ENCODE assay signal across 8 mouse cellular contexts in the genomic region with DNA sequence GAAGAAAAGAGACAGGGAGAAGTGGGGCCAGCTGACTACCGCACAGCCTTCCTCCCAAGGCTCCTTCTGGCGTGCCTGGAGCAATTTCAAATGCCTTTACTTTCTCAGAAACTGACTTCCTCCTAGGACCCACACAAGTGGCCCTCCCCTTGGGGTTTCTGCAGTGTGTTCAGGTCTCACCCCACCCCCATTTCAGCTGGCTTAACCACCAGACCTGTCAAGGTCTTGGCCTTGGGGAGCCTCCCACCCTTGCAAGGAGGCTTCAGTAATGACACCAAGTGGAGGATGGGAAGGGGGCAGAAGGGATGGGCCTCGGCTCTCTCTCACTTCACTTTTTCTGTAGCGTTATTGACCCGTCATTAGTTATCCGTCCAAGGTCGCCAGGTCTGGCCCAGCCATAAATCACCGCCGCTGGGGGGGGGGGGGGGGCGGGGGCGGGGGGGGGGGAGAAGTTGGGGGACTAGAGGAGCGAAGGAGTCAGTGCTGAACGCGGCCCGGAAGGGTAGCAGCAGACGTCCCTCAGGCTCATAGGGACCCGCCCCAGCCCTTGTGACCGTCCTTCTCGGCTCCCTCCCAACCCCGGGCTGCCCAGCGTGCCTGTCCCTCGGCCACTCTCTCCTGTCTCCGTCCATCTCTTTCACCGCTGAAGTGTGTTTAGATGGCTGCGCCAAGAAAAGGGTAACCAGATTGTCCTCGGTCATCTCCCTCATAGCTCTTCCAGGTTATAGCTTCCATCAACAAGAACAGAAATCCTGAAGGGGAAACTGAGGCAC. TPM values are rescaled to one million over a fixed set of nuclear protein-coding genes. Genes with fewer than 3 reads are reported as not detected.
A peak's percentile ranks its signal among the peaks of the same experiment; 100 is the strongest.
DNase-seq lines count a peak whose midpoint lies in the region; ATAC-seq lines count a peak whose summit lies in the region.

No protein-coding gene starts in this region.

- H3K36me3 ChIP-seq in kidney, embryonic 16.5 days (ENCODE audit: insufficient read depth, low read length) = no peaks in the 10 kb centered on the region
- H3K36me3 ChIP-seq in heart, embryonic 12.5 days = no peaks in the 10 kb centered on the region
- no peaks in the 10 kb centered on the region for H3K36me3 ChIP-seq in liver, embryonic 11.5 days (ENCODE audit: control insufficient read depth, insufficient read depth, low read length)
- no peaks in the 10 kb centered on the region for H3K36me3 ChIP-seq in neural tube, embryonic 11.5 days (ENCODE audit: control insufficient read depth, insufficient read depth, low read length)

- H3K27me3 ChIP-seq in kidney, embryonic 16.5 days (ENCODE audit: insufficient read depth, low read length) = peaks cover 57% of the 10 kb centered on the region
- peaks cover 79% of the 10 kb centered on the region for H3K27me3 ChIP-seq in heart, embryonic 12.5 days (replicated peaks)
- peaks cover 41% of the 10 kb centered on the region for H3K27me3 ChIP-seq in liver, embryonic 11.5 days (replicated peaks; ENCODE audit: control insufficient read depth, insufficient read depth, low read length)
- peaks cover 50% of the 10 kb centered on the region for H3K27me3 ChIP-seq in neural tube, embryonic 11.5 days (ENCODE audit: control insufficient read depth, insufficient read depth, low read length)

- H3K9ac ChIP-seq in kidney, embryonic 16.5 days (replicated peaks; ENCODE audit: low read length) = peak overlapping the region; percentile 55
- H3K9ac ChIP-seq in heart, embryonic 12.5 days = peak overlapping the region; percentile 39
- peak overlapping the region; percentile 0; the same call in 1 of the 2 replicates for H3K9ac ChIP-seq in liver, embryonic 11.5 days (ENCODE audit: low read depth, low read length)
- H3K9ac ChIP-seq in neural tube, embryonic 11.5 days (ENCODE audit: low read length) = no peak overlapping the region

- H3K4me1 ChIP-seq in kidney, embryonic 16.5 days (ENCODE audit: insufficient read depth, low read length) = peaks cover 27% of the 10 kb centered on the region
- H3K4me1 ChIP-seq in heart, embryonic 12.5 days (replicated peaks) = peaks cover 21% of the 10 kb centered on the region
- H3K4me1 ChIP-seq in liver, embryonic 11.5 days (replicated peaks; ENCODE audit: control insufficient read depth, insufficient read depth, low read length) = peaks cover 30% of the 10 kb centered on the region
- peaks cover 21% of the 10 kb centered on the region for H3K4me1 ChIP-seq in neural tube, embryonic 11.5 days (ENCODE audit: control insufficient read depth, insufficient read depth, low read length)

- H3K4me3 ChIP-seq in kidney, embryonic 16.5 days (ENCODE audit: low read length) = peak overlapping the region; percentile 39
- peak overlapping the region; percentile 43 for H3K4me3 ChIP-seq in heart, embryonic 12.5 days
- peak overlapping the region; percentile 36 for H3K4me3 ChIP-seq in liver, embryonic 11.5 days (ENCODE audit: low read depth, low read length)
- peak overlapping the region; percentile 25 for H3K4me3 ChIP-seq in neural tube, embryonic 11.5 days (ENCODE audit: low read depth, low read length)

- no peaks in the 10 kb centered on the region for H3K9me3 ChIP-seq in kidney, embryonic 16.5 days (ENCODE audit: low read length)
- no peaks in the 10 kb centered on the region for H3K9me3 ChIP-seq in heart, embryonic 12.5 days (replicated peaks)
- no peaks in the 10 kb centered on the region for H3K9me3 ChIP-seq in liver, embryonic 11.5 days (ENCODE audit: control insufficient read depth, low read length)
- H3K9me3 ChIP-seq in neural tube, embryonic 11.5 days (ENCODE audit: control insufficient read depth, low read length) = no peaks in the 10 kb centered on the region

- peak overlapping the region; percentile 70 for H3K4me2 ChIP-seq in kidney, embryonic 16.5 days (replicated peaks; ENCODE audit: low read depth, low read length)
- peak overlapping the region; percentile 86 for H3K4me2 ChIP-seq in heart, embryonic 12.5 days
- H3K4me2 ChIP-seq in liver, embryonic 11.5 days = peak overlapping the region; percentile 93
- H3K4me2 ChIP-seq in neural tube, embryonic 11.5 days (ENCODE audit: low read depth) = peak overlapping the region; percentile 52

- no peak for ATAC-seq in kidney, embryonic 16.5 days (ENCODE audit: low FRiP score, low TSS enrichment)
- no peak for ATAC-seq in heart, embryonic 12.5 days (ENCODE audit: insufficient number of reproducible peaks, low FRiP score)
- ATAC-seq in liver, embryonic 11.5 days (replicated peaks; ENCODE audit: low FRiP score) = no peak
- no peak for ATAC-seq in neural tube, embryonic 11.5 days (ENCODE audit: insufficient read depth, low FRiP score, low TSS enrichment)
- ATAC-seq in activated CD4-positive, CD25-positive, alpha-beta regulatory T cell, adult 4 months = no peak

- WGBS in kidney, embryonic 16.5 days = under 1% methylated on average over 21 of the region's 26 CpGs
- WGBS in heart, embryonic 12.5 days = 2% methylated on average over 21 of the region's 26 CpGs
- WGBS in liver, embryonic 11.5 days = 2% methylated on average over 21 of the region's 26 CpGs
- 2% methylated on average over 16 of the region's 26 CpGs for WGBS in neural tube, embryonic 11.5 days

- DNase-seq in kidney, postnatal 25 days = no peak
- peak; percentile 44 for DNase-seq in adrenal gland, adult 8-10 months
- no peak for DNase-seq in liver, embryonic 11.5 days (ENCODE audit: low spot score)
- no peak for DNase-seq in neural tube, embryonic 11.5 days (ENCODE audit: low spot score)
- DNase-seq in frontal cortex, postnatal 10 days (ENCODE audit: low spot score in 2 of 2) = no peak

- H3K27ac ChIP-seq in kidney, embryonic 16.5 days (ENCODE audit: low read length) = no peak overlapping the region
- H3K27ac ChIP-seq in heart, embryonic 12.5 days (ENCODE audit: poor library complexity, severe bottlenecking) = no peak overlapping the region
- no peak overlapping the region for H3K27ac ChIP-seq in liver, embryonic 11.5 days (ENCODE audit: low read depth, low read length)
- no peak overlapping the region for H3K27ac ChIP-seq in neural tube, embryonic 11.5 days (ENCODE audit: low read depth, low read length)

RNA-seq across cellular contexts. Expression of a gene that starts 16.0 kb away (rescaled TPM):
- 20.4 and 21.9 TPM in 2 replicates for polyA plus RNA-seq in kidney, embryonic 16.5 days (2015; fragmentation: Nextera tagmentation; extraction: Ambion mirVana)
- 10 to 100 TPM; 15.2 to 18.4 (median 16.7) TPM for total RNA-seq in adrenal gland, adult 8-10 months (2022)
- 15.0 and 15.4 TPM in 2 replicates for polyA plus RNA-seq in heart, embryonic 12.5 days (2016; fragmentation: Nextera tagmentation; extraction: Ambion mirVana)
- 15.2 TPM in 2 replicates for polyA plus RNA-seq in liver, embryonic 11.5 days (2014; fragmentation: Nextera tagmentation; extraction: Ambion mirVana)
- 15.6 and 18.5 TPM in 2 replicates for polyA plus RNA-seq in neural tube, embryonic 11.5 days (2014; fragmentation: Nextera tagmentation; extraction: Ambion mirVana)
- 10 to 100 TPM; 16.2 to 31.6 TPM for polyA plus RNA-seq in activated CD4-positive, CD25-positive, alpha-beta regulatory T cell, adult 4 months (2017; shearing (Covaris generic))

RNA-seq across cellular contexts. Expression of a gene that starts 16.1 kb away (rescaled TPM):
- 52.4 and 52.9 TPM in 2 replicates for polyA plus RNA-seq in kidney, embryonic 16.5 days (2015; fragmentation: Nextera tagmentation; extraction: Ambion mirVana)
- 10 to 100 TPM; 34.3 to 43.0 (median 36.2) TPM for total RNA-seq in adrenal gland, adult 8-10 months (2022)
- 33.6 and 36.0 TPM in 2 replicates for polyA plus RNA-seq in heart, embryonic 12.5 days (2016; fragmentation: Nextera tagmentation; extraction: Ambion mirVana)
- polyA plus RNA-seq in liver, embryonic 11.5 days (2014; fragmentation: Nextera tagmentation; extraction: Ambion mirVana) = 34.7 and 36.8 TPM in 2 replicates
- polyA plus RNA-seq in neural tube, embryonic 11.5 days (2014; fragmentation: Nextera tagmentation; extraction: Ambion mirVana) = 50.7 and 56.5 TPM in 2 replicates
- polyA plus RNA-seq in activated CD4-positive, CD25-positive, alpha-beta regulatory T cell, adult 4 months (2017; shearing (Covaris generic)) = 10 to 100 TPM; 65.5 to 69.1 TPM
